8 mouse cellular contexts compared by ENCODE assay signal in the genomic region with DNA sequence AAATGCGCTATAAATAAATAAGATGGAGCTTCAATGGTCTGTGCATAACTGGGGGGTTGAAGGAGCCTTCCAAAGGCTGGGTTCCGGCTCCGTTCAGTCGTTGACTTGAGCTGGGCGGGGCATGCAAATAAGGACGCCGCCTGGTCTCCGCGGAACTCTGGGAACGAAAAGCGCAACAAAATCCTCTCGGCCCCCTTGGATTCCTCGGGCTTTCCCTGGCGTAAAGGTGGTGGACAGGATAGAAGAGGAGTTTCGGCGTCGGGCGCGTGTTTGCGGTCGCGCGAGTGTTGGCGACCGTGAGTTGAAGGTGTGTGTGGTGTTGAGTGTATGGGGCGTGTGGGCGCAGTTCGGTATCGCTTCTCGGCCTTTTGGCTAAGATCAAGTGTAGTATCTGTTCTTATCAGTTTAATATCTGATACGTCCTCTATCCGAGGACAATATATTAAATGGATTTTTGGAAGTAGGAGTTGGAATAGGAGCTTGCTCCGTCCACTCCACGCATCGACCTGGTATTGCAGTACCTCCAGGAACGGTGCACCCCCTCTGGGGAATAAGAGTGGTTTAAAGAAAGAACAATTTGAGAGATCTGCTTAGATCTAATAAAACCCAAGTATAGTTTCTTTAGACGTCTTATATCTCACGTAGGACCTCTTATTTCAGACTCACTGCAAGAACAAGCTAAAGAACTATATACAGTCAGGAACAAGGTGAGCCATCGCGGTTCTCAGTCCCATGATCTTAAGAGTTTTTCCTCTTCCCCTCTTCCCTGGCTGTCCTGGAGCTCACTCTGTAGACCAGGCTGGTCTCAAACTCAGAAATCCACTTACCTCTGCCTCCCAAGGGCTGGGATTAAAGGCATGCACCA. TPM values are rescaled to one million over a fixed set of nuclear protein-coding genes. Genes with fewer than 3 reads are reported as not detected.
DNase-seq lines count a peak whose midpoint lies in the region; ATAC-seq and TF ChIP-seq lines count a peak whose summit lies in the region.
"Not testable (repeated sequence)": the region's sequence is repeated elsewhere in the genome, so short reads cannot be mapped to it uniquely, and the experiment has no call there.

No protein-coding gene starts in this region.

- H3K4me2 ChIP-seq in embryonic facial prominence, embryonic 14.5 days (ENCODE audit: low read depth, low read length): peak overlapping the region; percentile 46
- H3K4me2 ChIP-seq in limb, embryonic 14.5 days (replicated peaks; ENCODE audit: low read depth, low read length, severe bottlenecking): peak overlapping the region; percentile 47
- peak overlapping the region; percentile 48 for H3K4me2 ChIP-seq in midbrain, postnatal 0 days (ENCODE audit: low read depth, low read length, poor library complexity, severe bottlenecking)

- intact Hi-C loops in heart, adult 2 months (cut with DNase I): not testable (repeated sequence)

- H3K36me3 ChIP-seq in embryonic facial prominence, embryonic 14.5 days (ENCODE audit: control insufficient read depth, insufficient read depth, low read length); heart, adult 2 months (ENCODE audit: control insufficient read depth, insufficient read depth, low read length); limb, embryonic 14.5 days (ENCODE audit: control insufficient read depth, insufficient read depth, low read length); midbrain, postnatal 0 days (ENCODE audit: insufficient read depth, low read length): not testable (repeated sequence)

- peak; percentile 94 for TF ChIP-seq POLR2A in heart, adult 2 months (IDR thresholded peaks at IDR 0.05; ENCODE audit: insufficient read depth, low read depth, low read length)
- peak; percentile 96; the same call in 1 of the 2 replicates for TF ChIP-seq POLR2A in limb, embryonic 14.5 days (IDR thresholded peaks at IDR 0.05; ENCODE audit: borderline replicate concordance, extremely low read depth, insufficient read depth, insufficient read length)

- not testable (repeated sequence) for H3K9me3 ChIP-seq in embryonic facial prominence, embryonic 14.5 days (ENCODE audit: control insufficient read depth, low read length); limb, embryonic 14.5 days (ENCODE audit: control insufficient read depth, low read length); midbrain, postnatal 0 days (ENCODE audit: low read length)

- H3K9ac ChIP-seq in embryonic facial prominence, embryonic 14.5 days (ENCODE audit: low read depth, low read length): peak overlapping the region; percentile 61; the same call in 1 of the 2 replicates
- peak overlapping the region; percentile 78 for H3K9ac ChIP-seq in heart, adult 2 months (ENCODE audit: low read depth, low read length)
- peak overlapping the region; percentile 70 for H3K9ac ChIP-seq in limb, embryonic 14.5 days (ENCODE audit: low read depth, low read length, severe bottlenecking)
- H3K9ac ChIP-seq in midbrain, postnatal 0 days (replicated peaks; ENCODE audit: low read length, poor library complexity, severe bottlenecking): peak overlapping the region; percentile 57; the same call in 1 of the 2 replicates

- H3K27ac ChIP-seq in embryonic facial prominence, embryonic 14.5 days (replicated peaks; ENCODE audit: low read depth, low read length): peak overlapping the region; percentile 91
- peak overlapping the region; percentile 94 for H3K27ac ChIP-seq in heart, adult 2 months
- peak overlapping the region; percentile 97 for H3K27ac ChIP-seq in limb, embryonic 14.5 days (replicated peaks; ENCODE audit: low read depth, low read length)
- H3K27ac ChIP-seq in midbrain, postnatal 0 days (ENCODE audit: low read depth, low read length): peak overlapping the region; percentile 89

- DNase-seq in 3T3-L1 (ENCODE audit: low read depth, low spot score): peak; percentile 99
- peak; percentile 60 to 69 for DNase-seq in adrenal gland, postnatal 4 days (ENCODE audit: low spot score in 2 of 2)
- peak; percentile 98 for DNase-seq in embryonic facial prominence, embryonic 14.5 days (ENCODE audit: low spot score)
- DNase-seq in heart, adult 2 months: peak; percentile 85 to 87
- peak; percentile 81 to 82 for DNase-seq in kidney, adult 8-10 months
- peak; percentile 96 for DNase-seq in limb, embryonic 14.5 days (ENCODE audit: low spot score)
- peak; percentile 93 for DNase-seq in midbrain, postnatal 0 days (ENCODE audit: low spot score)
- DNase-seq in spleen, postnatal 14 days (ENCODE audit: low spot score in 2 of 2): peak; percentile 62 to 74

- 1% methylated on average over 37 of the region's 40 CpGs for WGBS in embryonic facial prominence, embryonic 14.5 days
- under 1% methylated on average over 38 of the region's 40 CpGs for WGBS in heart, adult 2 months
- under 1% methylated on average over 38 of the region's 40 CpGs for WGBS in limb, embryonic 14.5 days
- WGBS in midbrain, postnatal 0 days: 1% methylated on average over 38 of the region's 40 CpGs

- H3K4me1 ChIP-seq in embryonic facial prominence, embryonic 14.5 days (ENCODE audit: control insufficient read depth, insufficient read depth, low read length); heart, adult 2 months (ENCODE audit: control insufficient read depth, insufficient read depth, low read length); limb, embryonic 14.5 days (ENCODE audit: control insufficient read depth, insufficient read depth, low read length); midbrain, postnatal 0 days (ENCODE audit: insufficient read depth, low read length): not testable (repeated sequence)

- H3K27me3 ChIP-seq in embryonic facial prominence, embryonic 14.5 days (replicated peaks; ENCODE audit: control insufficient read depth, insufficient read depth, low read length); heart, adult 2 months (ENCODE audit: control insufficient read depth, insufficient read depth, low read length); limb, embryonic 14.5 days (ENCODE audit: control insufficient read depth, insufficient read depth, low read length); midbrain, postnatal 0 days (ENCODE audit: insufficient read depth, low read length): not testable (repeated sequence)

- TF ChIP-seq CTCF in heart, adult 2 months (IDR thresholded peaks at IDR 0.05); midbrain, postnatal 0 days (IDR thresholded peaks at IDR 0.05): not testable (repeated sequence)

- peak overlapping the region; percentile 18 for H3K4me3 ChIP-seq in embryonic facial prominence, embryonic 14.5 days (ENCODE audit: low read depth, low read length)
- H3K4me3 ChIP-seq in heart, adult 2 months: peak overlapping the region; percentile 39
- peak overlapping the region; percentile 19 for H3K4me3 ChIP-seq in limb, embryonic 14.5 days (replicated peaks; ENCODE audit: low read length)
- H3K4me3 ChIP-seq in midbrain, postnatal 0 days (ENCODE audit: low read depth, low read length): peak overlapping the region; percentile 24

- peak; percentile 84; the same call in 1 of the 2 replicates for TF ChIP-seq EP300 in heart, adult 2 months (IDR thresholded peaks at IDR 0.05; ENCODE audit: insufficient read depth, low read depth, low read length)

- not testable (repeated sequence) for H3K79me2 ChIP-seq in heart, adult 2 months (replicated peaks; ENCODE audit: control insufficient read depth, insufficient read depth, low read length)

- ATAC-seq in embryonic facial prominence, embryonic 14.5 days (ENCODE audit: low read depth): peak; percentile 94
- peak; percentile 91 for ATAC-seq in limb, embryonic 14.5 days (ENCODE audit: low FRiP score, low read depth)
- ATAC-seq in midbrain, postnatal 0 days (ENCODE audit: low FRiP score): peak; percentile 91

RNA-seq across cellular contexts. Expression of a gene that starts 7.2 kb away (rescaled TPM):
- total RNA-seq in adrenal gland, postnatal 4 days (2021): 10 to 100 TPM in 1 of 2 experiments, 1 to 10 TPM in 1; 9.9 to 10.4 TPM
- polyA plus RNA-seq in embryonic facial prominence, embryonic 14.5 days (2014; fragmentation: Nextera tagmentation; extraction: Ambion mirVana): 4.2 and 4.7 TPM in 2 replicates
- total RNA-seq in heart, adult 2 months (2021): 10 to 100 TPM; 18.9 to 23.5 TPM
- 23.4 and 27.8 TPM in 2 replicates for polyA plus RNA-seq in heart, adult 2 months (2012; rRNA removed)
- polyA plus RNA-seq in limb, embryonic 14.5 days (2012; rRNA removed): 3.0 and 4.2 TPM in 2 replicates
- polyA plus RNA-seq in limb, embryonic 14.5 days (2014; fragmentation: Nextera tagmentation; extraction: Ambion mirVana): 2.5 and 3.6 TPM in 2 replicates
- 4.5 and 6.9 TPM in 2 replicates for total RNA-seq in midbrain, postnatal 0 days (2014; rRNA removed)
- 5.7 and 7.1 TPM in 2 replicates for polyA plus RNA-seq in midbrain, postnatal 0 days (2015; fragmentation: Nextera tagmentation; extraction: Ambion mirVana)

RNA-seq across cellular contexts. Expression of a gene that starts 31.1 kb away (rescaled TPM):
- total RNA-seq in adrenal gland, postnatal 4 days (2021): 10 to 100 TPM; 29.1 to 33.0 TPM
- polyA plus RNA-seq in embryonic facial prominence, embryonic 14.5 days (2014; fragmentation: Nextera tagmentation; extraction: Ambion mirVana): 34.9 and 39.4 TPM in 2 replicates
- 10 to 100 TPM; 45.6 to 49.5 TPM for total RNA-seq in heart, adult 2 months (2021)
- polyA plus RNA-seq in heart, adult 2 months (2012; rRNA removed): 42.3 and 49.8 TPM in 2 replicates
- 35.5 and 36.0 TPM in 2 replicates for polyA plus RNA-seq in limb, embryonic 14.5 days (2012; rRNA removed)
- polyA plus RNA-seq in limb, embryonic 14.5 days (2014; fragmentation: Nextera tagmentation; extraction: Ambion mirVana): 39.2 and 39.4 TPM in 2 replicates
- total RNA-seq in midbrain, postnatal 0 days (2014; rRNA removed): 2.8 and 3.6 TPM in 2 replicates
- polyA plus RNA-seq in midbrain, postnatal 0 days (2015; fragmentation: Nextera tagmentation; extraction: Ambion mirVana): 8.3 and 9.2 TPM in 2 replicates

RNA-seq across cellular contexts. Expression of a gene that starts 59.1 kb away (rescaled TPM):
- not detected for total RNA-seq in adrenal gland, postnatal 4 days (2021)
- not detected in 2 replicates for polyA plus RNA-seq in embryonic facial prominence, embryonic 14.5 days (2014; fragmentation: Nextera tagmentation; extraction: Ambion mirVana)
- not detected for total RNA-seq in heart, adult 2 months (2021)
- not detected in 2 replicates for polyA plus RNA-seq in heart, adult 2 months (2012; rRNA removed)
- not detected in 2 replicates for polyA plus RNA-seq in limb, embryonic 14.5 days (2012; rRNA removed)
- polyA plus RNA-seq in limb, embryonic 14.5 days (2014; fragmentation: Nextera tagmentation; extraction: Ambion mirVana): not detected in 2 replicates
- total RNA-seq in midbrain, postnatal 0 days (2014; rRNA removed): not detected in 2 replicates
- polyA plus RNA-seq in midbrain, postnatal 0 days (2015; fragmentation: Nextera tagmentation; extraction: Ambion mirVana): not detected in 2 replicates

Comparison
In these comparisons a context has a peak if more than half of its experiments do, and no peak if none do; other contexts are left out.
1. Peak in every context shown above with its lines: DNase-seq, ATAC-seq, H3K4me3 ChIP-seq and H3K27ac ChIP-seq.